Mouse (Mus musculus): Measurements from ENCODE around the gene Ubox5. TPM values are rescaled to one million over a fixed set of nuclear protein-coding genes. Genes with fewer than 3 reads are reported as not detected.
"Not testable (repeated sequence)": the region's sequence is repeated elsewhere in the genome, so short reads cannot be mapped to it uniquely, and the experiment has no call there.

Ubox5 gene
- polyA plus RNA-seq, 2 experiments from 2014 or later, result 8.4 to 9.0 TPM

DNA sequence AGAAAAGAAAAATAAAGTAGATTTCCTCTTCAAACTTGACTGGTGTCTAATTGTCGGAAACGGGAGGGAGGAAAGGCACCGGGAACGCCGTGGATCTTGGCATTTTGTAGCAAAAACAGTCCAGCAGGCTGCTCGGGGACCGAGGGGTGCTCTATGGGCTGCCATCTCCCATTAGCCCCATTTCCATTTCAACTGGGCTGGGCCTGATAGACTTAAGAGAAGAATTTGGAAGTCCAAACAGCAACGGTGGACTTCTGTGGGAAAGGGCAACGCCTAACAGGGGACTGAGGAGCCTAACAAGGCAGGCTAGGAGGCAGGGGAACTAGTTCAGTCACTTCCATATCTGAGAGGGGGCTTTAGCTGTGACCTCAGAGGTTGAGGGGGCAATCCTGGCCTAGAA, 52.8 kb downstream of the Ubox5 start:
- ATAC-seq, result no peak

- not testable (repeated sequence) for ATAC-seq
These were observed 53.3 kb downstream of the Ubox5 start for GRCm38 (mm10) chr2:130576564-130576963.

DNA sequence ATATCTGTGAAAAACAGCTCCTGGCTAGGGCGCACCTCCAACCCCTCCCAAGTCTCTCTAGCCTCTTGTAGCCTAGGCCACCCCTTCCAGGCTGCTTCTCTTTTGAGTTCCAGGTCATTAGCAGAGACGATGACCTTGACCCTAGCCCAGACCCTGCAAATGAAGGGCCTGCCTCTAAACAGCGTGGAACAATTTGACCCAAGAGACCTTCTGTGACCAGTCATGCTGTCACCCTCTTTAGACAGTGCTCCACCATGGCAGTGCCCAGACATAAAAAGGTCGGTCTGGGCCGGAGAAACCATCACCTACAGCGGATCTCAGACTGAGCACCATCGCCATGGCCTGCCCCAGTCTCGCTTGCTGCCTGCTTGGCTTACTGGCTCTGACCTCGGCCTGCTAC, 54.0 kb downstream of the Ubox5 start, which contains the start of gene Oxt:
Gene Oxt (plus strand): TSS at position 301 of the 400 bp plus-strand sequence.
- ATAC-seq, result no peak

DNA sequence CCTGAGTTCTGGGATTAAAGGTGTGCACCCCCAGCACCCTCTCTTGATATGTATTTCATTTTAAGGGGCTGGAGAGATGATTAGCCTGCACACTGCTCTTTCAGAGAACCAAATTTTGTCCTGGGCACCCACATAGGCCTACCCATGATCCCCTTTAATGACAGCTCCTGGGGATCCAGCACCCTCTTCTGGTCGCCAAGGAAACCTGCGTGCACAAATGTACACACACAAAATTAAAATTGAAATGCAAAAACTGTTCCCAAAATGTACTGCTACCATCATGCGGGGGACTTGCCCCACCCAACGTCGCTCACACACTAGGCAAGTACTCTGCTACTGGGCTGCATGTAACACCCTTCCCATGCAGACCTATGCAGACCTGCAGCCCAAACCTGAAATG, 54.9 kb downstream of the Ubox5 start:
- ATAC-seq, result no peak

- no peak for ATAC-seq
These were observed 59.9 kb downstream of the Ubox5 start for GRCm38 (mm10) chr2:130569926-130570325.

GRCm38 (mm10) chr2:130568921-130569320, 60.9 kb downstream of the Ubox5 start:
- ATAC-seq, result no peak

GRCm38 (mm10) chr2:130564983-130565382, 64.9 kb downstream of the Ubox5 start:
- no peak for ATAC-seq

DNA sequence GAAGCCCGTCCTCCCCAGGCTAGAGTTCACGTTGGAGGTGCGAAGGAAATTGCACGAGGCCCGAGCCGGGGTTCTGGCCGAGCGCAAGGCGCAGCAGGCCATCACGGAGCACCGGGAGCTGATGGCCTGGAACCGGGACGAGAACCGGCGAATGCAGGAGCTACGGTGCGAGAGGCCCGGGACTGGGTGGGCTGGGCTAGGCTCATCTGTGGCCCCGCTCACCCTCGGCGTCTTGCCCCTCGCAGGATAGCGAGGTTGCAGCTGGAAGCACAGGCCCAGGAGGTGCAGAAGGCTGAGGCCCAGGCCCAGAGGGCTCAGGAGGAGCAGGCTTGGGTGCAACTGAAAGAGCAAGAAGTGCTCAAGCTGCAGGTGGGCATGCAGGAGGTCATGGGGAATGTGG, 65.8 kb downstream of the Ubox5 start:
- no peak for ATAC-seq

GRCm38 (mm10) chr2:130563212-130564055, 66.4 kb downstream of the Ubox5 start, which contains the start of gene Mrps26:
TSS of gene Mrps26 (plus strand) at chr2:130563742.
- ATAC-seq, result peak; percentile 99

- ATAC-seq, result no peak
These were observed 71.8 kb downstream of the Ubox5 start for GRCm38 (mm10) chr2:130558015-130558414.

GRCm38 (mm10) chr2:130557462-130557861, 72.4 kb downstream of the Ubox5 start:
- ATAC-seq, result no peak

GRCm38 (mm10) chr2:130556292-130556691, 73.5 kb downstream of the Ubox5 start:
- ATAC-seq, result no peak

GRCm38 (mm10) chr2:130554841-130555240, 75.0 kb downstream of the Ubox5 start:
- peak; percentile 14 for ATAC-seq

DNA sequence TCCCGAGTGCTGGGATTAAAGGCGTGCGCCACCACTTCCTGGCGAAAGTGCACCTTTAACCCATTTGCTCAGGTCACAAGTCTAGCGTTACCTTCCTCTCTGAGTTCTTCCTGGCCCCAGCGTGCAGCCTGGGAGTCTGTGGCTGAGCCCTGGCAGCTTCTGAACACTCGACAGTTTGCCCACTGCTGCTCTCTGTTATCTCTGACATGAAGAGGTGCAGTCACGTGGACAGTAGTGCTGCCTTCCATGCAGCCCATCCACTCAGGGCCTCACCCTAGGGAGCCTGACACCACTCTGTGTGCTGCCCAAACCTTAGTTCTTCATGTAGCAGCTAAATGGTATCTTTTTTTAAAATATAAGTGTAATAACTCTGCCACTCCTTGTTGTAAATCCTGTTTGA, 82.9 kb downstream of the Ubox5 start:
- no peak for ATAC-seq

GRCm38 (mm10) chr2:130540266-130540665, 89.6 kb downstream of the Ubox5 start:
- peak; percentile 29 for ATAC-seq

Other genes starting within 250 kb of the Ubox5 start
- 1 to 10 TPM in 1 of 2 experiments, under 1 TPM in 1; 0.24 to 1.2 TPM for gene Cpxm1, start 232.5 kb downstream of the Ubox5 start, polyA plus RNA-seq (2017; shearing (Covaris generic))
- not detected for gene Gm28372, start 224.8 kb downstream of the Ubox5 start, polyA plus RNA-seq (2017; shearing (Covaris generic))
- not detected for gene 1700020A23Rik, start 224.8 kb downstream of the Ubox5 start, polyA plus RNA-seq (2017; shearing (Covaris generic))
- not detected for gene Tmem239, start 223.6 kb downstream of the Ubox5 start, polyA plus RNA-seq (2017; shearing (Covaris generic))
- gene Vps16, start 205.7 kb downstream of the Ubox5 start, polyA plus RNA-seq (2017; shearing (Covaris generic)), result 100 to 1,000 TPM; 132 to 174 TPM
- gene Pced1a, start 205.3 kb downstream of the Ubox5 start, polyA plus RNA-seq (2017; shearing (Covaris generic)), result 10 to 100 TPM; 11.6 to 18.4 TPM
- gene Ptpra, start 179.8 kb downstream of the Ubox5 start, polyA plus RNA-seq (2017; shearing (Covaris generic)), result 10 to 100 TPM; 58.1 to 69.6 TPM
- 10 to 100 TPM; 25.4 to 31.1 TPM for gene Mrps26, start 66.3 kb downstream of the Ubox5 start, polyA plus RNA-seq (2017; shearing (Covaris generic))
- gene Oxt, start 53.9 kb downstream of the Ubox5 start, polyA plus RNA-seq (2017; shearing (Covaris generic)), result not detected
- gene Avp, start 47.5 kb downstream of the Ubox5 start, polyA plus RNA-seq (2017; shearing (Covaris generic)), result not detected
- gene Fastkd5, start within 50 bp of the Ubox5 start, polyA plus RNA-seq (2017; shearing (Covaris generic)), result 10 to 100 TPM in 1 of 2 experiments, 1 to 10 TPM in 1; 9.0 to 11.0 TPM
- gene Lzts3, start 12.8 kb upstream of the Ubox5 start, polyA plus RNA-seq (2017; shearing (Covaris generic)), result under 1 TPM in 1 of 2 experiments, not detected in 1; 0.15 TPM
- 100 to 1,000 TPM; 120 to 135 TPM for gene Ddrgk1, start 34.6 kb upstream of the Ubox5 start, polyA plus RNA-seq (2017; shearing (Covaris generic))
- gene Itpa, start 37.6 kb upstream of the Ubox5 start, polyA plus RNA-seq (2017; shearing (Covaris generic)), result 10 to 100 TPM; 42.4 to 47.3 TPM
- gene Slc4a11, start 67.5 kb upstream of the Ubox5 start, polyA plus RNA-seq (2017; shearing (Covaris generic)), result under 1 TPM in 1 of 2 experiments, not detected in 1; 0.33 TPM